32 mouse cellular contexts compared by ENCODE assay signal in genomic region chr1:136247393-136247792, GRCm38 (mm10). TPM values are rescaled to one million over a fixed set of nuclear protein-coding genes. Genes with fewer than 3 reads are reported as not detected.
DNase-seq lines count a peak whose midpoint lies in the region; ATAC-seq and TF ChIP-seq lines count a peak whose summit lies in the region.
"Had no signal": no experiment of that assay in that cellular context is flagged by ENCODE, and none has a peak within 500 bp of the region (broad histone marks: within the 10 kb centered on the region; RNA-seq: fewer than 3 reads in every experiment).

No protein-coding gene starts in this region.

- no peak overlapping the region for H3K4me2 ChIP-seq in heart, embryonic 12.5 days
- H3K4me2 ChIP-seq in liver, postnatal 0 days (ENCODE audit: low read depth, low read length) = no peak overlapping the region
- H3K4me2 ChIP-seq in midbrain, postnatal 0 days (ENCODE audit: low read depth, low read length, poor library complexity, severe bottlenecking) = no peak overlapping the region
- no peak overlapping the region for H3K4me2 ChIP-seq in neural tube, embryonic 15.5 days
- H3K4me2 ChIP-seq: heart, embryonic 13.5 days; hindbrain, embryonic 14.5 days; limb, embryonic 13.5 days; liver, embryonic 13.5 days; lung, embryonic 14.5 days had no signal

- no peak overlapping the region for H3K4me3 ChIP-seq in heart, embryonic 10.5 days
- no peak overlapping the region for H3K4me3 ChIP-seq in heart, embryonic 12.5 days
- no peak overlapping the region for H3K4me3 ChIP-seq in liver, postnatal 0 days (ENCODE audit: low read depth, low read length)
- H3K4me3 ChIP-seq in midbrain, postnatal 0 days (ENCODE audit: low read depth, low read length) = no peak overlapping the region
- no peak overlapping the region for H3K4me3 ChIP-seq in neural tube, embryonic 15.5 days (replicated peaks)
- H3K4me3 ChIP-seq: heart, embryonic 13.5 days; limb, embryonic 13.5 days; liver, embryonic 13.5 days; midbrain, embryonic 10.5 days had no signal

- no peak for ATAC-seq in heart, embryonic 12.5 days (ENCODE audit: insufficient number of reproducible peaks, low FRiP score)
- 0 out of 2 replicates have a peak, but pooled peaks have one; percentile 34 for ATAC-seq in megakaryocyte-erythroid progenitor cell, adult 5-6 weeks (replicated peaks; ENCODE audit: low FRiP score, low TSS enrichment, poor library complexity, severe bottlenecking)
- no peak for ATAC-seq in liver, postnatal 0 days
- ATAC-seq in midbrain, postnatal 0 days (ENCODE audit: low FRiP score) = no peak
- ATAC-seq in neural tube, embryonic 15.5 days (ENCODE audit: low FRiP score) = no peak
- ATAC-seq: CD4-positive, CD25-positive, alpha-beta regulatory T cell, adult 4 months had no signal

- H3K9me3 ChIP-seq in heart, embryonic 10.5 days = no peaks in the 10 kb centered on the region
- H3K9me3 ChIP-seq in heart, embryonic 12.5 days (replicated peaks) = no peaks in the 10 kb centered on the region
- H3K9me3 ChIP-seq in liver, postnatal 0 days (ENCODE audit: low read length) = no peaks in the 10 kb centered on the region
- no peaks in the 10 kb centered on the region for H3K9me3 ChIP-seq in midbrain, postnatal 0 days (ENCODE audit: low read length)
- no peaks in the 10 kb centered on the region for H3K9me3 ChIP-seq in neural tube, embryonic 15.5 days (replicated peaks)
- H3K9me3 ChIP-seq: heart, embryonic 13.5 days; limb, embryonic 13.5 days; liver, embryonic 13.5 days; midbrain, embryonic 10.5 days had no signal

- WGBS in heart, embryonic 10.5 days = 85% methylated on average over 5 of the region's 5 CpGs
- WGBS in heart, embryonic 12.5 days = 79% methylated on average over 5 of the region's 5 CpGs
- 72% methylated on average over 5 of the region's 5 CpGs for WGBS in liver, postnatal 0 days (ENCODE audit: insufficient replicate concordance)
- WGBS in midbrain, postnatal 0 days = 96% methylated on average over 5 of the region's 5 CpGs
- 92% methylated on average over 5 of the region's 5 CpGs for WGBS in neural tube, embryonic 15.5 days

- H3K27me3 ChIP-seq in heart, embryonic 10.5 days (ENCODE audit: insufficient read depth, poor library complexity, severe bottlenecking) = no peaks in the 10 kb centered on the region
- no peaks in the 10 kb centered on the region; the same call in 1 of the 2 replicates for H3K27me3 ChIP-seq in heart, embryonic 12.5 days (replicated peaks)
- no peaks in the 10 kb centered on the region for H3K27me3 ChIP-seq in liver, postnatal 0 days (ENCODE audit: insufficient read depth, low read length)
- H3K27me3 ChIP-seq in midbrain, postnatal 0 days (ENCODE audit: insufficient read depth, low read length) = no peaks in the 10 kb centered on the region
- H3K27me3 ChIP-seq in neural tube, embryonic 15.5 days (replicated peaks) = no peaks in the 10 kb centered on the region
- H3K27me3 ChIP-seq: heart, embryonic 13.5 days; limb, embryonic 13.5 days had no signal

- TF ChIP-seq EP300 in liver, postnatal 0 days (IDR thresholded peaks at IDR 0.05; ENCODE audit: low read depth) = no peak

- no peaks in the 10 kb centered on the region for H3K4me1 ChIP-seq in heart, embryonic 10.5 days
- H3K4me1 ChIP-seq in heart, embryonic 12.5 days (replicated peaks) = no peaks in the 10 kb centered on the region
- no peaks in the 10 kb centered on the region for H3K4me1 ChIP-seq in liver, postnatal 0 days (ENCODE audit: insufficient read depth)
- H3K4me1 ChIP-seq in midbrain, postnatal 0 days (ENCODE audit: insufficient read depth, low read length) = no peaks in the 10 kb centered on the region
- H3K4me1 ChIP-seq in neural tube, embryonic 15.5 days = no peaks in the 10 kb centered on the region
- H3K4me1 ChIP-seq: heart, embryonic 13.5 days; limb, embryonic 13.5 days; liver, embryonic 13.5 days; midbrain, embryonic 10.5 days had no signal

- no peak overlapping the region for H3K9ac ChIP-seq in heart, embryonic 12.5 days
- no peak overlapping the region for H3K9ac ChIP-seq in liver, postnatal 0 days (replicated peaks)
- H3K9ac ChIP-seq in midbrain, postnatal 0 days (replicated peaks; ENCODE audit: low read length, poor library complexity, severe bottlenecking) = no peak overlapping the region
- no peak overlapping the region for H3K9ac ChIP-seq in neural tube, embryonic 15.5 days (replicated peaks)
- H3K9ac ChIP-seq: heart, embryonic 13.5 days; hindbrain, embryonic 14.5 days; limb, embryonic 13.5 days; liver, embryonic 13.5 days; lung, embryonic 14.5 days had no signal

- H3K27ac ChIP-seq in heart, embryonic 10.5 days = peak overlapping the region; percentile 22; the same call in 1 of the 2 replicates
- no peak overlapping the region for H3K27ac ChIP-seq in heart, embryonic 12.5 days (ENCODE audit: poor library complexity, severe bottlenecking)
- H3K27ac ChIP-seq in liver, postnatal 0 days (ENCODE audit: low read depth) = no peak overlapping the region
- H3K27ac ChIP-seq in midbrain, postnatal 0 days (ENCODE audit: low read depth, low read length) = no peak overlapping the region
- H3K27ac ChIP-seq in neural tube, embryonic 15.5 days (replicated peaks) = no peak overlapping the region
- H3K27ac ChIP-seq: heart, embryonic 13.5 days; hindbrain, embryonic 14.5 days; kidney, postnatal 0 days; limb, embryonic 13.5 days; liver, embryonic 13.5 days; midbrain, embryonic 10.5 days had no signal

- no peaks in the 10 kb centered on the region for H3K36me3 ChIP-seq in heart, embryonic 10.5 days
- no peaks in the 10 kb centered on the region for H3K36me3 ChIP-seq in heart, embryonic 12.5 days
- H3K36me3 ChIP-seq in liver, postnatal 0 days (replicated peaks; ENCODE audit: insufficient read depth, low read length) = no peaks in the 10 kb centered on the region
- no peaks in the 10 kb centered on the region for H3K36me3 ChIP-seq in midbrain, postnatal 0 days (ENCODE audit: insufficient read depth, low read length)
- H3K36me3 ChIP-seq in neural tube, embryonic 15.5 days = no peaks in the 10 kb centered on the region
- H3K36me3 ChIP-seq: heart, embryonic 13.5 days; limb, embryonic 13.5 days; liver, embryonic 13.5 days; midbrain, embryonic 10.5 days had no signal

- no peak for DNase-seq in heart, embryonic 10.5 days (ENCODE audit: low spot score)
- peak; percentile 71 for DNase-seq in urinary bladder, postnatal 14 days (ENCODE audit: low spot score)
- no peak for DNase-seq in urinary bladder, postnatal 10 days (ENCODE audit: low spot score)
- no peak for DNase-seq in liver, postnatal 0 days
- DNase-seq in midbrain, postnatal 0 days (ENCODE audit: low spot score) = no peak
- DNase-seq: adrenal gland, postnatal 36 days; cerebellum, adult 9-10 months; heart, adult 11 months; heart, postnatal 36 days; kidney, adult 2 months; layer of hippocampus, adult 9-11 months; liver, embryonic 13.5 days; lung, embryonic 14.5 days; retina, postnatal 1 day; right cerebral cortex, postnatal 25 days; spleen, adult 18-20 months had no signal

- TF ChIP-seq CTCF in liver, postnatal 0 days (IDR thresholded peaks at IDR 0.05; ENCODE audit: low read depth) = no peak
- TF ChIP-seq CTCF in midbrain, postnatal 0 days (IDR thresholded peaks at IDR 0.05) = no peak

RNA-seq across cellular contexts. Expression of gene Gpr25, which starts 13.3 kb away (rescaled TPM):
- not detected in 2 replicates for polyA plus RNA-seq in heart, embryonic 10.5 days (2016; fragmentation: Nextera tagmentation; extraction: Ambion mirVana)
- polyA plus RNA-seq in heart, embryonic 12.5 days (2016; fragmentation: Nextera tagmentation; extraction: Ambion mirVana) = not detected in 2 replicates
- total RNA-seq in megakaryocyte-erythroid progenitor cell, adult 5-6 weeks (2014; fragmentation: Nextera tagmentation) = not detected in 2 replicates
- total RNA-seq in megakaryocyte-erythroid progenitor cell, adult 5-6 weeks (2017) = not detected in 2 replicates
- not detected in 2 replicates for polyA plus RNA-seq in liver, postnatal 0 days (2015; fragmentation: Nextera tagmentation; extraction: Ambion mirVana)
- total RNA-seq in midbrain, postnatal 0 days (2014; rRNA removed) = 1.3 and 2.8 TPM in 2 replicates
- polyA plus RNA-seq in midbrain, postnatal 0 days (2015; fragmentation: Nextera tagmentation; extraction: Ambion mirVana) = 1.7 and 2.1 TPM in 2 replicates
- 1.3 and 1.8 TPM in 2 replicates for polyA plus RNA-seq in neural tube, embryonic 15.5 days (2015; fragmentation: Nextera tagmentation; extraction: Ambion mirVana)
- total RNA-seq: adrenal gland, adult 18-20 months; adrenal gland, postnatal 36 days; ES-E14; heart, postnatal 36 days had no signal
- polyA plus RNA-seq: CD4-positive, CD25-positive, alpha-beta regulatory T cell, adult 4 months; embryonic facial prominence, embryonic 11.5 days; forebrain, embryonic 11.5 days; heart, embryonic 13.5 days; intestine, embryonic 14.5 days; kidney, postnatal 0 days; limb, embryonic 13.5 days; liver, embryonic 13.5 days; lung, embryonic 14.5 days; midbrain, embryonic 10.5 days; neural tube, embryonic 11.5 days; stomach, embryonic 14.5 days had no signal

RNA-seq across cellular contexts. Expression of gene Inava, which starts 13.3 kb away (rescaled TPM):
- polyA plus RNA-seq in heart, embryonic 10.5 days (2016; fragmentation: Nextera tagmentation; extraction: Ambion mirVana) = 2.5 and 7.9 TPM in 2 replicates
- 1.3 and 1.6 TPM in 2 replicates for polyA plus RNA-seq in heart, embryonic 12.5 days (2016; fragmentation: Nextera tagmentation; extraction: Ambion mirVana)
- total RNA-seq in megakaryocyte-erythroid progenitor cell, adult 5-6 weeks (2014; fragmentation: Nextera tagmentation) = not detected in 2 replicates
- total RNA-seq in megakaryocyte-erythroid progenitor cell, adult 5-6 weeks (2017) = not detected in 2 replicates
- polyA plus RNA-seq in liver, postnatal 0 days (2015; fragmentation: Nextera tagmentation; extraction: Ambion mirVana) = 0.09 TPM in 2 replicates
- 4.1 and 5.2 TPM in 2 replicates for total RNA-seq in midbrain, postnatal 0 days (2014; rRNA removed)
- 1.4 and 2.2 TPM in 2 replicates for polyA plus RNA-seq in midbrain, postnatal 0 days (2015; fragmentation: Nextera tagmentation; extraction: Ambion mirVana)
- polyA plus RNA-seq in neural tube, embryonic 15.5 days (2015; fragmentation: Nextera tagmentation; extraction: Ambion mirVana) = 2.0 and 8.2 TPM in 2 replicates
- total RNA-seq: adrenal gland, postnatal 36 days; heart, postnatal 36 days had no signal

RNA-seq across cellular contexts. Expression of gene Mroh3, which starts 34.8 kb away (rescaled TPM):
- polyA plus RNA-seq in heart, embryonic 10.5 days (2016; fragmentation: Nextera tagmentation; extraction: Ambion mirVana) = 0.11 TPM in 1 of 2 replicates, not detected in the other
- polyA plus RNA-seq in heart, embryonic 12.5 days (2016; fragmentation: Nextera tagmentation; extraction: Ambion mirVana) = not detected in 2 replicates
- total RNA-seq in megakaryocyte-erythroid progenitor cell, adult 5-6 weeks (2014; fragmentation: Nextera tagmentation) = not detected in 2 replicates
- not detected in 2 replicates for total RNA-seq in megakaryocyte-erythroid progenitor cell, adult 5-6 weeks (2017)
- not detected in 2 replicates for polyA plus RNA-seq in liver, postnatal 0 days (2015; fragmentation: Nextera tagmentation; extraction: Ambion mirVana)
- total RNA-seq in midbrain, postnatal 0 days (2014; rRNA removed) = 0.27 TPM in 1 of 2 replicates, not detected in the other
- not detected in 2 replicates for polyA plus RNA-seq in midbrain, postnatal 0 days (2015; fragmentation: Nextera tagmentation; extraction: Ambion mirVana)
- not detected in 2 replicates for polyA plus RNA-seq in neural tube, embryonic 15.5 days (2015; fragmentation: Nextera tagmentation; extraction: Ambion mirVana)
- total RNA-seq: adrenal gland, adult 18-20 months; adrenal gland, postnatal 36 days; heart, postnatal 36 days had no signal
- polyA plus RNA-seq: CD4-positive, CD25-positive, alpha-beta regulatory T cell, adult 4 months; embryonic facial prominence, embryonic 11.5 days; heart, embryonic 13.5 days; hindbrain, embryonic 14.5 days; kidney, postnatal 0 days; limb, embryonic 13.5 days; liver, embryonic 13.5 days; lung, embryonic 14.5 days; midbrain, embryonic 10.5 days; neural tube, embryonic 11.5 days had no signal
